Mouse (Mus musculus): ENCODE measurements around the gene Slc1a4. TPM values are rescaled to one million over a fixed set of nuclear protein-coding genes. Genes with fewer than 3 reads are reported as not detected.
A peak's percentile ranks its signal among the peaks of the same experiment; 100 is the strongest.

Slc1a4 gene
- polyA plus RNA-seq, 1 experiment from 2014 or later = 17.2 TPM

- H3K27ac ChIP-seq (ENCODE audit: low read depth) = no peak overlapping the region
- H3K27me3 ChIP-seq (replicated peaks; ENCODE audit: control insufficient read depth, insufficient read depth, low read length) = no peaks in the 10 kb centered on the region
- 77% methylated on average over 2 of the region's 2 CpGs for whole genome bisulfite sequencing
- no peak overlapping the region for H3K4me2 ChIP-seq (ENCODE audit: low read length)
- no peak overlapping the region for H3K9ac ChIP-seq (ENCODE audit: low read length)
- no peaks in the 10 kb centered on the region for H3K9me3 ChIP-seq (ENCODE audit: control insufficient read depth, low read length)
- ATAC-seq (replicated peaks; ENCODE audit: low FRiP score, low TSS enrichment, low read depth) = no peak
- no peak for DNase-seq (ENCODE audit: low spot score)
- H3K4me1 ChIP-seq (replicated peaks; ENCODE audit: control insufficient read depth, insufficient read depth, low read length) = no peaks in the 10 kb centered on the region
- H3K36me3 ChIP-seq (ENCODE audit: control insufficient read depth, insufficient read depth, low read length) = no peaks in the 10 kb centered on the region
- no peak overlapping the region for H3K4me3 ChIP-seq (ENCODE audit: low read depth, low read length)
Observed at GRCm38 (mm10) chr11:20348466-20348865, 16.0 kb upstream of the Slc1a4 start.

GRCm38 (mm10) chr11:20347548-20347947 lies 15.0 kb upstream of the Slc1a4 start:
- no peak overlapping the region for H3K4me2 ChIP-seq (ENCODE audit: low read length)
- no peak overlapping the region for H3K27ac ChIP-seq (ENCODE audit: low read depth)
- H3K4me1 ChIP-seq (replicated peaks; ENCODE audit: control insufficient read depth, insufficient read depth, low read length) = no peaks in the 10 kb centered on the region
- no peaks in the 10 kb centered on the region for H3K27me3 ChIP-seq (replicated peaks; ENCODE audit: control insufficient read depth, insufficient read depth, low read length)
- no peak for DNase-seq (ENCODE audit: low spot score)
- no peaks in the 10 kb centered on the region for H3K9me3 ChIP-seq (ENCODE audit: control insufficient read depth, low read length)
- H3K4me3 ChIP-seq (ENCODE audit: low read depth, low read length) = no peak overlapping the region
- WGBS = 81% methylated on average over 6 of the region's 6 CpGs
- no peaks in the 10 kb centered on the region for H3K36me3 ChIP-seq (ENCODE audit: control insufficient read depth, insufficient read depth, low read length)
- no peak for ATAC-seq (replicated peaks; ENCODE audit: low FRiP score, low TSS enrichment, low read depth)
- H3K9ac ChIP-seq (ENCODE audit: low read length) = no peak overlapping the region

GRCm38 (mm10) chr11:20346369-20346768 lies 13.9 kb upstream of the Slc1a4 start:
- Histone ChIP-seq H3K4me1 (replicated peaks; ENCODE audit: control insufficient read depth, insufficient read depth, low read length) (no peaks in the 10 kb centered on the region), H3K27ac (ENCODE audit: low read depth) (no peak overlapping the region), H3K9me3 (ENCODE audit: control insufficient read depth, low read length) (no peaks in the 10 kb centered on the region), H3K4me3 (ENCODE audit: low read depth, low read length) (no peak overlapping the region), H3K9ac (ENCODE audit: low read length) (no peak overlapping the region), H3K27me3 (replicated peaks; ENCODE audit: control insufficient read depth, insufficient read depth, low read length) (no peaks in the 10 kb centered on the region), H3K4me2 (ENCODE audit: low read length) (no peak overlapping the region), H3K36me3 (ENCODE audit: control insufficient read depth, insufficient read depth, low read length) (no peaks in the 10 kb centered on the region)
- WGBS = 48% methylated on average over 2 of the region's 2 CpGs
- ATAC-seq (replicated peaks; ENCODE audit: low FRiP score, low TSS enrichment, low read depth) (no peak; the same call in 1 of the 2 replicates), DNase-seq (ENCODE audit: low spot score) (no peak)

- DNase-seq (ENCODE audit: low spot score) = no peak
- Histone ChIP-seq H3K9me3 (ENCODE audit: control insufficient read depth, low read length) (no peaks in the 10 kb centered on the region), H3K27me3 (replicated peaks; ENCODE audit: control insufficient read depth, insufficient read depth, low read length) (no peaks in the 10 kb centered on the region), H3K9ac (ENCODE audit: low read length) (no peak overlapping the region), H3K4me2 (ENCODE audit: low read length) (no peak overlapping the region), H3K36me3 (ENCODE audit: control insufficient read depth, insufficient read depth, low read length) (no peaks in the 10 kb centered on the region), H3K4me1 (replicated peaks; ENCODE audit: control insufficient read depth, insufficient read depth, low read length) (no peaks in the 10 kb centered on the region), H3K27ac (ENCODE audit: low read depth) (no peak overlapping the region), H3K4me3 (ENCODE audit: low read depth, low read length) (no peak overlapping the region)
- WGBS = 82% methylated on average over 4 of the region's 4 CpGs
- ATAC-seq (replicated peaks; ENCODE audit: low FRiP score, low TSS enrichment, low read depth) = no peak
Observed at GRCm38 (mm10) chr11:20343952-20344351, 11.4 kb upstream of the Slc1a4 start.

- no peaks in the 10 kb centered on the region for H3K9me3 ChIP-seq (ENCODE audit: control insufficient read depth, low read length)
- no peak overlapping the region for H3K27ac ChIP-seq (ENCODE audit: low read depth)
- no peaks in the 10 kb centered on the region for H3K4me1 ChIP-seq (replicated peaks; ENCODE audit: control insufficient read depth, insufficient read depth, low read length)
- no peak overlapping the region for H3K4me3 ChIP-seq (ENCODE audit: low read depth, low read length)
- no peak overlapping the region for H3K4me2 ChIP-seq (ENCODE audit: low read length)
- no peak for ATAC-seq (replicated peaks; ENCODE audit: low FRiP score, low TSS enrichment, low read depth)
- H3K9ac ChIP-seq (ENCODE audit: low read length) = no peak overlapping the region
- no peak for DNase-seq (ENCODE audit: low spot score)
- WGBS = 69% methylated on average over 1 of the region's 1 CpGs
- no peaks in the 10 kb centered on the region for H3K36me3 ChIP-seq (ENCODE audit: control insufficient read depth, insufficient read depth, low read length)
- no peaks in the 10 kb centered on the region for H3K27me3 ChIP-seq (replicated peaks; ENCODE audit: control insufficient read depth, insufficient read depth, low read length)
Observed at GRCm38 (mm10) chr11:20341598-20341997, 9.1 kb upstream of the Slc1a4 start.

GRCm38 (mm10) chr11:20338703-20339102 lies 6.2 kb upstream of the Slc1a4 start:
- Histone ChIP-seq H3K9me3 (ENCODE audit: control insufficient read depth, low read length) (no peaks in the 10 kb centered on the region), H3K27me3 (replicated peaks; ENCODE audit: control insufficient read depth, insufficient read depth, low read length) (no peaks in the 10 kb centered on the region), H3K9ac (ENCODE audit: low read length) (no peak overlapping the region), H3K36me3 (ENCODE audit: control insufficient read depth, insufficient read depth, low read length) (no peaks in the 10 kb centered on the region), H3K27ac (ENCODE audit: low read depth) (no peak overlapping the region), H3K4me3 (ENCODE audit: low read depth, low read length) (no peak overlapping the region), H3K4me2 (ENCODE audit: low read length) (no peak overlapping the region), H3K4me1 (replicated peaks; ENCODE audit: control insufficient read depth, insufficient read depth, low read length) (0 out of 2 replicates have a peak, but pooled peaks cover 2% of the 10 kb centered on the region)
- no peak for DNase-seq (ENCODE audit: low spot score)
- WGBS = 56% methylated on average over 2 of the region's 2 CpGs
- no peak for ATAC-seq (replicated peaks; ENCODE audit: low FRiP score, low TSS enrichment, low read depth)

GRCm38 (mm10) chr11:20334301-20334700 lies 1.8 kb upstream of the Slc1a4 start:
- no peak overlapping the region for H3K9ac ChIP-seq (ENCODE audit: low read length)
- WGBS = 28% methylated on average over 1 of the region's 1 CpGs
- ATAC-seq (replicated peaks; ENCODE audit: low FRiP score, low TSS enrichment, low read depth) = no peak

GRCm38 (mm10) chr11:20331690-20332537 lies 599 bp downstream of the Slc1a4 start:
- DNase-seq (ENCODE audit: low spot score) (no peak), ATAC-seq (replicated peaks; ENCODE audit: low FRiP score, low TSS enrichment, low read depth) (peak; percentile 25)
- no peaks in the 10 kb centered on the region for H3K9me3 ChIP-seq (ENCODE audit: control insufficient read depth, low read length)
- H3K27me3 ChIP-seq (replicated peaks; ENCODE audit: control insufficient read depth, insufficient read depth, low read length) = no peaks in the 10 kb centered on the region
- H3K4me2 ChIP-seq (ENCODE audit: low read length) = peak overlapping the region; percentile 97
- WGBS = 1% methylated on average over 58 of the region's 61 CpGs
- H3K4me1 ChIP-seq (replicated peaks; ENCODE audit: control insufficient read depth, insufficient read depth, low read length) = peaks cover 16% of the 10 kb centered on the region
- H3K9ac ChIP-seq (ENCODE audit: low read length) = peak overlapping the region; percentile 59
- H3K27ac ChIP-seq (ENCODE audit: low read depth) = peak overlapping the region; percentile 95
- H3K36me3 ChIP-seq (ENCODE audit: control insufficient read depth, insufficient read depth, low read length) = no peaks in the 10 kb centered on the region
- peak overlapping the region; percentile 58 for H3K4me3 ChIP-seq (ENCODE audit: low read depth, low read length)

More at GRCm38 (mm10) chr11:20334301-20334700, 1.8 kb upstream of the Slc1a4 start:
- H3K4me1 ChIP-seq (replicated peaks; ENCODE audit: control insufficient read depth, insufficient read depth, low read length) = peaks cover 16% of the 10 kb centered on the region
- H3K4me2 ChIP-seq (ENCODE audit: low read length) = no peak overlapping the region
- no peaks in the 10 kb centered on the region for H3K27me3 ChIP-seq (replicated peaks; ENCODE audit: control insufficient read depth, insufficient read depth, low read length)
- no peaks in the 10 kb centered on the region for H3K9me3 ChIP-seq (ENCODE audit: control insufficient read depth, low read length)
- H3K27ac ChIP-seq (ENCODE audit: low read depth) = no peak overlapping the region
- no peaks in the 10 kb centered on the region for H3K36me3 ChIP-seq (ENCODE audit: control insufficient read depth, insufficient read depth, low read length)
- DNase-seq (ENCODE audit: low spot score) = no peak
- no peak overlapping the region for H3K4me3 ChIP-seq (ENCODE audit: low read depth, low read length)

All from intestine, embryonic 14.5 days (tissue).